Mouse (Mus musculus): Measurements from ENCODE around the gene Mex3b. TPM values are rescaled to one million over a fixed set of nuclear protein-coding genes. Genes with fewer than 3 reads are reported as not detected.
A peak's percentile ranks its signal among the peaks of the same experiment; 100 is the strongest.

The Mex3b gene
- polyA plus RNA-seq, 1 experiment from 2014 or later = 47.5 TPM

GRCm38 (mm10) chr7:82851670-82852069 is 15.5 kb upstream of the Mex3b start:
- H3K4me3 ChIP-seq (replicated peaks) = no peak overlapping the region
- whole genome bisulfite sequencing = 92% methylated on average over 4 of the region's 4 CpGs
- H3K4me2 ChIP-seq = no peak overlapping the region
- H3K36me3 ChIP-seq (replicated peaks) = no peaks in the 10 kb centered on the region
- no peaks in the 10 kb centered on the region for H3K9me3 ChIP-seq
- peaks cover 13% of the 10 kb centered on the region for H3K4me1 ChIP-seq
- no peaks in the 10 kb centered on the region for H3K27me3 ChIP-seq
- H3K27ac ChIP-seq = no peak overlapping the region
- H3K9ac ChIP-seq = no peak overlapping the region
- ATAC-seq (ENCODE audit: low FRiP score) = no peak

GRCm38 (mm10) chr7:82854195-82854766 is 12.9 kb upstream of the Mex3b start:
- WGBS = 18% methylated on average over 3 of the region's 3 CpGs
- Histone ChIP-seq H3K27ac (peak overlapping the region; percentile 26; the same call in 1 of the 2 replicates), H3K9ac (0 out of 2 replicates have a peak overlapping the region, but pooled peaks have one; percentile 7), H3K4me2 (no peak overlapping the region), H3K4me1 (peaks cover 9% of the 10 kb centered on the region), H3K36me3 (replicated peaks) (no peaks in the 10 kb centered on the region), H3K9me3 (no peaks in the 10 kb centered on the region), H3K27me3 (no peaks in the 10 kb centered on the region), H3K4me3 (replicated peaks) (no peak overlapping the region)
- no peak for ATAC-seq (ENCODE audit: low FRiP score)

- Histone ChIP-seq H3K4me3 (replicated peaks) (no peak overlapping the region), H3K9ac (no peak overlapping the region), H3K4me2 (no peak overlapping the region), H3K27ac (no peak overlapping the region), H3K27me3 (no peaks in the 10 kb centered on the region), H3K4me1 (peaks cover 13% of the 10 kb centered on the region), H3K36me3 (replicated peaks) (no peaks in the 10 kb centered on the region), H3K9me3 (no peaks in the 10 kb centered on the region)
- ATAC-seq (ENCODE audit: low FRiP score) = no peak
- 55% methylated on average over 4 of the region's 4 CpGs for WGBS
These were observed 8.5 kb upstream of the Mex3b start for GRCm38 (mm10) chr7:82858611-82859010.

DNA sequence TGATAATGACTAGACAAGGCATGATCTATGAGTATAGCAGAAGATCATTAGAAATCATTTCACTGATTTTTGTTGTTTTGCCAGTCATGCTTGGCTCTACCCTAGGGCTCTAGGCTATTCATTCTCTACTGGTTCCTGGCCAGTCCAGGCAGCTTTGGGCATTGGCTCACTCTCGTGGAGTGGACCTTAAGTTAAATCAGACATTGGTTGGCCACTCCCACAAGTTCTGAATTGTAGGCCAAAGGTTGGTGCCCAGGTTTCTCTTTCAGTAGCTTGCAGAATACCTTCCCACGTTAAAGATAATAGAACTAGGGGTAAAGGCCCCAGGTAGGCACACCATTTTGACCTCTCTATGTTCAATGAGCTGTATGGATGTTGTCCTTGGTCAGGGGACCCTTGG is 6.5 kb upstream of the Mex3b start:
- no peak overlapping the region for H3K9ac ChIP-seq
- no peak overlapping the region for H3K4me3 ChIP-seq (replicated peaks)
- H3K36me3 ChIP-seq (replicated peaks) = no peaks in the 10 kb centered on the region
- H3K27me3 ChIP-seq = no peaks in the 10 kb centered on the region
- 76% methylated on average over 2 of the region's 2 CpGs for WGBS
- peaks cover 17% of the 10 kb centered on the region for H3K4me1 ChIP-seq
- H3K4me2 ChIP-seq = no peak overlapping the region
- H3K27ac ChIP-seq = no peak overlapping the region
- no peaks in the 10 kb centered on the region for H3K9me3 ChIP-seq
- no peak for ATAC-seq (ENCODE audit: low FRiP score)

GRCm38 (mm10) chr7:82863341-82863740 is 3.8 kb upstream of the Mex3b start:
- no peak overlapping the region for H3K4me3 ChIP-seq (replicated peaks)
- peak overlapping the region; percentile 63 for H3K27ac ChIP-seq
- H3K4me2 ChIP-seq = no peak overlapping the region
- WGBS = 42% methylated on average over 6 of the region's 6 CpGs
- H3K27me3 ChIP-seq = no peaks in the 10 kb centered on the region
- no peak for ATAC-seq (ENCODE audit: low FRiP score)
- no peaks in the 10 kb centered on the region for H3K9me3 ChIP-seq
- H3K36me3 ChIP-seq (replicated peaks) = no peaks in the 10 kb centered on the region
- peaks cover 17% of the 10 kb centered on the region for H3K4me1 ChIP-seq
- no peak overlapping the region for H3K9ac ChIP-seq

GRCm38 (mm10) chr7:82864260-82864990 is 2.7 kb upstream of the Mex3b start:
- Histone ChIP-seq H3K4me2 (peak overlapping the region; percentile 84), H3K36me3 (replicated peaks) (peaks cover 7% of the 10 kb centered on the region), H3K9ac (peak overlapping the region; percentile 90; the same call in 1 of the 2 replicates), H3K27ac (peak overlapping the region; percentile 100), H3K4me1 (peaks cover 20% of the 10 kb centered on the region), H3K4me3 (replicated peaks) (peak overlapping the region; percentile 99), H3K9me3 (no peaks in the 10 kb centered on the region), H3K27me3 (no peaks in the 10 kb centered on the region)
- WGBS = 42% methylated on average over 8 of the region's 8 CpGs
- ATAC-seq (ENCODE audit: low FRiP score) = no peak

- Histone ChIP-seq H3K27ac (peak overlapping the region; percentile 100), H3K4me1 (peaks cover 27% of the 10 kb centered on the region), H3K4me3 (replicated peaks) (peak overlapping the region; percentile 99), H3K36me3 (replicated peaks) (peaks cover 15% of the 10 kb centered on the region), H3K9ac (peak overlapping the region; percentile 90), H3K9me3 (no peaks in the 10 kb centered on the region), H3K27me3 (no peaks in the 10 kb centered on the region), H3K4me2 (peak overlapping the region; percentile 84)
- under 1% methylated on average over 22 of the region's 22 CpGs for WGBS
- no peak for ATAC-seq (ENCODE audit: low FRiP score)
These were observed 2.0 kb upstream of the Mex3b start for GRCm38 (mm10) chr7:82864991-82865771.

- Histone ChIP-seq H3K36me3 (replicated peaks) (peaks cover 18% of the 10 kb centered on the region), H3K27me3 (no peaks in the 10 kb centered on the region), H3K4me3 (replicated peaks) (peak overlapping the region; percentile 99), H3K9ac (peak overlapping the region; percentile 100), H3K4me2 (peak overlapping the region; percentile 84), H3K4me1 (peaks cover 27% of the 10 kb centered on the region), H3K27ac (peak overlapping the region; percentile 100), H3K9me3 (no peaks in the 10 kb centered on the region)
- peak; percentile 92 for ATAC-seq (ENCODE audit: low FRiP score)
- WGBS = 0% methylated on average over 65 of the region's 70 CpGs
These were observed 1.2 kb upstream of the Mex3b start for GRCm38 (mm10) chr7:82865834-82866485.

GRCm38 (mm10) chr7:82866486-82867270 is 455 bp upstream of the Mex3b start:
- peaks cover 29% of the 10 kb centered on the region for H3K4me1 ChIP-seq
- peak; percentile 86 for ATAC-seq (ENCODE audit: low FRiP score)

GRCm38 (mm10) chr7:82868309-82869230 is 1.4 kb downstream of the Mex3b start:
- Histone ChIP-seq H3K9ac (peak overlapping the region; percentile 100), H3K27me3 (no peaks in the 10 kb centered on the region), H3K4me3 (replicated peaks) (peak overlapping the region; percentile 99), H3K4me2 (peak overlapping the region; percentile 93), H3K9me3 (no peaks in the 10 kb centered on the region), H3K36me3 (replicated peaks) (peaks cover 25% of the 10 kb centered on the region), H3K27ac (peak overlapping the region; percentile 100), H3K4me1 (peaks cover 34% of the 10 kb centered on the region)
- under 1% methylated on average over 56 of the region's 56 CpGs for WGBS
- ATAC-seq (ENCODE audit: low FRiP score) = no peak

More at GRCm38 (mm10) chr7:82866486-82867270, 455 bp upstream of the Mex3b start:
- no peaks in the 10 kb centered on the region for H3K9me3 ChIP-seq
- peak overlapping the region; percentile 93 for H3K4me2 ChIP-seq
- H3K27me3 ChIP-seq = no peaks in the 10 kb centered on the region
- WGBS = under 1% methylated on average over 57 of the region's 68 CpGs
- peak overlapping the region; percentile 99 for H3K4me3 ChIP-seq (replicated peaks)
- H3K27ac ChIP-seq = peak overlapping the region; percentile 100
- peaks cover 20% of the 10 kb centered on the region for H3K36me3 ChIP-seq (replicated peaks)
- H3K9ac ChIP-seq = peak overlapping the region; percentile 100

Data from forebrain, embryonic 12.5 days (tissue).